Mouse (Mus musculus): ENCODE measurements around the gene Medag.

DNA sequence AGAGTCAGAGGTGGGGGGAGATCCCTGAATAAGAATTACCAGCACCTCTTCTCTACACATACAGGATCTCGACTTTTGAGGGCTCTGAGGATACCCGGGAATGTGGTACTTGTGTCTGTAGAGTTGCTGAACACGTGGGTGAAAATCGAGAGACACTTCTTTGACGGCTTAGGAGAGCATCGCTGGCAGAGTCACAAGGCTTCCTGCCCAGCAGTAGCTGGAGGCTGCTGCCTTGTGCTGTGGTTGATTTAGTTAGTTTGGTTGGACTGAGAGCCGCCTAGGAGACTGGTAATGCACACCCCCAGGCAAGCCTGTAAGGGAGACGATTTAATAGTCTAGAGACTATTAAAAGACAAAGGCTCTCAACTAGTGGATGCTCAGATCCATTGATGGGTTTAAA is 39.5 kb upstream of the Medag start:
- TF ChIP-seq CTCF (IDR thresholded peaks at IDR 0.05; ENCODE audit: low read depth) (no peak), EP300 (optimal IDR thresholded peaks at IDR 0.05) (no peak)

Measured in stomach, postnatal 0 days (tissue).